11 mouse cellular contexts compared by ENCODE assay signal in genomic region chr12:57548352-57548980, GRCm38 (mm10). TPM values are rescaled to one million over a fixed set of nuclear protein-coding genes. Genes with fewer than 3 reads are reported as not detected.
DNase-seq lines count a peak whose midpoint lies in the region; ATAC-seq lines count a peak whose summit lies in the region.
"Had no signal": no experiment of that assay in that cellular context is flagged by ENCODE, and none has a peak within 500 bp of the region (broad histone marks: within the 10 kb centered on the region; RNA-seq: fewer than 3 reads in every experiment).

No protein-coding gene starts in this region.

- peaks cover 92% of the 10 kb centered on the region for H3K27me3 ChIP-seq in hindbrain, embryonic 11.5 days (ENCODE audit: control insufficient read depth, insufficient read depth, low read length)
- H3K27me3 ChIP-seq in hindbrain, embryonic 16.5 days (replicated peaks; ENCODE audit: control insufficient read depth, insufficient read depth, low read length): peaks cover 77% of the 10 kb centered on the region
- H3K27me3 ChIP-seq in embryonic facial prominence, embryonic 10.5 days (replicated peaks; ENCODE audit: low read depth, poor library complexity, severe bottlenecking): peaks cover 100% of the 10 kb centered on the region
- H3K27me3 ChIP-seq in limb, embryonic 10.5 days (ENCODE audit: low read depth, poor library complexity, severe bottlenecking): peaks cover 100% of the 10 kb centered on the region
- H3K27me3 ChIP-seq in midbrain, embryonic 14.5 days (ENCODE audit: control insufficient read depth, insufficient read depth, low read length): peaks cover 97% of the 10 kb centered on the region

- H3K9ac ChIP-seq in hindbrain, embryonic 11.5 days (ENCODE audit: low read depth, low read length): no peak overlapping the region
- H3K9ac ChIP-seq in hindbrain, embryonic 16.5 days (ENCODE audit: low read depth, low read length): no peak overlapping the region
- no peak overlapping the region for H3K9ac ChIP-seq in midbrain, embryonic 14.5 days (replicated peaks; ENCODE audit: low read length)

- H3K36me3 ChIP-seq in hindbrain, embryonic 11.5 days (ENCODE audit: control insufficient read depth, insufficient read depth, low read length): no peaks in the 10 kb centered on the region
- H3K36me3 ChIP-seq in hindbrain, embryonic 16.5 days (ENCODE audit: control insufficient read depth, insufficient read depth, low read length): no peaks in the 10 kb centered on the region
- no peaks in the 10 kb centered on the region for H3K36me3 ChIP-seq in embryonic facial prominence, embryonic 10.5 days (replicated peaks)
- H3K36me3 ChIP-seq in limb, embryonic 10.5 days: no peaks in the 10 kb centered on the region
- no peaks in the 10 kb centered on the region for H3K36me3 ChIP-seq in midbrain, embryonic 14.5 days (ENCODE audit: control insufficient read depth, insufficient read depth, low read length)
- H3K36me3 ChIP-seq: G1E had no signal

- peaks cover 9% of the 10 kb centered on the region for H3K4me1 ChIP-seq in hindbrain, embryonic 11.5 days (replicated peaks; ENCODE audit: control insufficient read depth, insufficient read depth, low read length)
- H3K4me1 ChIP-seq in hindbrain, embryonic 16.5 days (ENCODE audit: control insufficient read depth, insufficient read depth, low read depth, low read length): peaks cover 10% of the 10 kb centered on the region
- H3K4me1 ChIP-seq in embryonic facial prominence, embryonic 10.5 days: peaks cover 33% of the 10 kb centered on the region
- H3K4me1 ChIP-seq in limb, embryonic 10.5 days: peaks cover 36% of the 10 kb centered on the region
- H3K4me1 ChIP-seq in midbrain, embryonic 14.5 days (ENCODE audit: control insufficient read depth, insufficient read depth, low read length): 0 out of 2 replicates have a peak, but pooled peaks cover 10% of the 10 kb centered on the region

- no peak overlapping the region for H3K27ac ChIP-seq in hindbrain, embryonic 11.5 days (ENCODE audit: low read depth, low read length)
- H3K27ac ChIP-seq in hindbrain, embryonic 16.5 days (ENCODE audit: low read depth, low read length): no peak overlapping the region
- no peak overlapping the region for H3K27ac ChIP-seq in embryonic facial prominence, embryonic 10.5 days (replicated peaks)
- no peak overlapping the region for H3K27ac ChIP-seq in limb, embryonic 10.5 days
- no peak overlapping the region for H3K27ac ChIP-seq in midbrain, embryonic 14.5 days (replicated peaks; ENCODE audit: low read depth, low read length)

- no peak overlapping the region for H3K4me2 ChIP-seq in hindbrain, embryonic 11.5 days (replicated peaks; ENCODE audit: low read depth, low read length)
- no peak overlapping the region for H3K4me2 ChIP-seq in hindbrain, embryonic 16.5 days (ENCODE audit: low read length)
- H3K4me2 ChIP-seq in midbrain, embryonic 14.5 days (ENCODE audit: low read length): peak overlapping the region; percentile 15

- H3K4me3 ChIP-seq in hindbrain, embryonic 11.5 days (ENCODE audit: low read depth, low read length): no peak overlapping the region
- no peak overlapping the region for H3K4me3 ChIP-seq in hindbrain, embryonic 16.5 days (ENCODE audit: low read length)
- no peak overlapping the region for H3K4me3 ChIP-seq in embryonic facial prominence, embryonic 10.5 days
- no peak overlapping the region for H3K4me3 ChIP-seq in limb, embryonic 10.5 days
- 0 out of 2 replicates have a peak overlapping the region, but pooled peaks have one; percentile 2 for H3K4me3 ChIP-seq in midbrain, embryonic 14.5 days (replicated peaks; ENCODE audit: low read depth, low read length)
- H3K4me3 ChIP-seq: myocyte had no signal

- peak; percentile 67 for DNase-seq in hindbrain, embryonic 11.5 days (ENCODE audit: low spot score)
- peak; percentile 69 for DNase-seq in embryonic facial prominence, embryonic 10.5 days (ENCODE audit: low spot score)
- peak; percentile 66 for DNase-seq in limb, embryonic 10.5 days (ENCODE audit: low spot score)
- DNase-seq in midbrain, embryonic 14.5 days: peak; percentile 59
- no peak for DNase-seq in gastrocnemius, postnatal 25 days
- DNase-seq in urinary bladder, postnatal 36 days (ENCODE audit: low spot score in 2 of 2): no peak
- DNase-seq in layer of hippocampus, postnatal 36 days: no peak

- ATAC-seq in hindbrain, embryonic 11.5 days (ENCODE audit: low FRiP score): no peak
- no peak for ATAC-seq in hindbrain, embryonic 16.5 days
- no peak for ATAC-seq in midbrain, embryonic 14.5 days (ENCODE audit: low FRiP score, low TSS enrichment)

- H3K9me3 ChIP-seq in hindbrain, embryonic 11.5 days (ENCODE audit: control insufficient read depth, low read length): no peaks in the 10 kb centered on the region
- H3K9me3 ChIP-seq in hindbrain, embryonic 16.5 days (ENCODE audit: control insufficient read depth, low read length): peaks cover 2% of the 10 kb centered on the region; the same call in 1 of the 2 replicates
- H3K9me3 ChIP-seq in embryonic facial prominence, embryonic 10.5 days: no peaks in the 10 kb centered on the region
- no peaks in the 10 kb centered on the region for H3K9me3 ChIP-seq in limb, embryonic 10.5 days (replicated peaks)
- H3K9me3 ChIP-seq in midbrain, embryonic 14.5 days (ENCODE audit: control insufficient read depth, low read length): no peaks in the 10 kb centered on the region
- H3K9me3 ChIP-seq: G1E had no signal

- 1% methylated on average over 20 of the region's 20 CpGs for whole genome bisulfite sequencing in hindbrain, embryonic 11.5 days
- 3% methylated on average over 20 of the region's 20 CpGs for WGBS in hindbrain, embryonic 16.5 days
- under 1% methylated on average over 20 of the region's 20 CpGs for WGBS in embryonic facial prominence, embryonic 10.5 days
- under 1% methylated on average over 20 of the region's 20 CpGs for WGBS in limb, embryonic 10.5 days
- WGBS in midbrain, embryonic 14.5 days: 1% methylated on average over 20 of the region's 20 CpGs

RNA-seq across cellular contexts. Expression of gene Foxa1, which starts 1.8 kb away (rescaled TPM):
- 1.2 and 2.1 TPM in 2 replicates for polyA plus RNA-seq in hindbrain, embryonic 11.5 days (2014; fragmentation: Nextera tagmentation; extraction: Ambion mirVana)
- polyA plus RNA-seq in hindbrain, embryonic 16.5 days (2015; fragmentation: Nextera tagmentation; extraction: Ambion mirVana): 0.18 and 0.59 TPM in 2 replicates
- 0.49 and 0.72 TPM in 2 replicates for polyA plus RNA-seq in embryonic facial prominence, embryonic 10.5 days (2016; fragmentation: Nextera tagmentation; extraction: Ambion mirVana)
- 0.08 TPM in 1 of 2 replicates, not detected in the other for polyA plus RNA-seq in limb, embryonic 10.5 days (2016; fragmentation: Nextera tagmentation; extraction: Ambion mirVana)
- 2.4 and 3.1 TPM in 2 replicates for polyA plus RNA-seq in midbrain, embryonic 14.5 days (2014; fragmentation: Nextera tagmentation; extraction: Ambion mirVana)
- not detected for total RNA-seq in gastrocnemius, postnatal 25 days (2021)
- total RNA-seq in layer of hippocampus, postnatal 36 days (2021): not detected
- total RNA-seq: layer of hippocampus, postnatal 10 days had no signal
- polyA plus RNA-seq: myocyte had no signal

RNA-seq across cellular contexts. Expression of gene Ttc6, which starts 15.4 kb away (rescaled TPM):
- 0.33 and 1.2 TPM in 2 replicates for polyA plus RNA-seq in hindbrain, embryonic 11.5 days (2014; fragmentation: Nextera tagmentation; extraction: Ambion mirVana)
- polyA plus RNA-seq in hindbrain, embryonic 16.5 days (2015; fragmentation: Nextera tagmentation; extraction: Ambion mirVana): 0.57 and 0.76 TPM in 2 replicates
- polyA plus RNA-seq in embryonic facial prominence, embryonic 10.5 days (2016; fragmentation: Nextera tagmentation; extraction: Ambion mirVana): 0.34 and 0.38 TPM in 2 replicates
- polyA plus RNA-seq in limb, embryonic 10.5 days (2016; fragmentation: Nextera tagmentation; extraction: Ambion mirVana): 0.04 and 0.05 TPM in 2 replicates
- 1.4 and 1.6 TPM in 2 replicates for polyA plus RNA-seq in midbrain, embryonic 14.5 days (2014; fragmentation: Nextera tagmentation; extraction: Ambion mirVana)
- not detected for total RNA-seq in gastrocnemius, postnatal 25 days (2021)
- total RNA-seq in layer of hippocampus, postnatal 36 days (2021): under 1 TPM; 0.13 to 0.30 TPM
- polyA plus RNA-seq: myocyte had no signal

Comparison
In these comparisons a context has a peak if more than half of its experiments do, and no peak if none do; other contexts are left out.
1. DNase-seq: peak in hindbrain, embryonic 11.5 days (single experiment), embryonic facial prominence, embryonic 10.5 days (single experiment), limb, embryonic 10.5 days (single experiment) and midbrain, embryonic 14.5 days (single experiment); none in gastrocnemius, postnatal 25 days (single experiment), urinary bladder, postnatal 36 days (0 of 2) and layer of hippocampus, postnatal 36 days (0 of 2).